Mouse (Mus musculus) frontal cortex, postnatal 14 days (tissue): ENCODE measurements around the gene Srrm2.

Experiments used
- DNase-seq, 2 experiments: peaks; one replicate each; pipeline ENCODE4 v3.0.0; 2022; ENCODE audit warnings: low spot score in 2 of 2

Gene Srrm2

DNA sequence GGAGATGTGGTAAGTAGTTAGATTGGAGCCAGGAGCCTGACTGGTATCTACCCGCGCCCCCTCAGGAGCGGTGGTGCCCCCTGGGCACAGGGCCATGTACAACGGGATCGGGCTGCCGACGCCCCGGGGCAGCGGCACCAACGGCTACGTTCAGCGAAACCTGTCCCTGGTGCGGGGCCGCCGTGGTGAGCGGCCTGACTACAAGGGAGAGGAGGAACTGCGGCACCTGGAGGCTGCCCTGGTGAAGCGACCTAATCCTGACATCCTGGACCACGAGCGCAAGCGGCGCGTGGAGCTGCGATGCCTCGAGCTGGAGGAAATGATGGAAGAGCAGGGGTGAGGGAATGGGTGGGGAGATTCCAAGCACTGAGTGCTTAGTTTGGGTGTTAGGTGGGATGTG is 16.5 kb downstream of the Srrm2 start:
- no peak for DNase-seq

DNA sequence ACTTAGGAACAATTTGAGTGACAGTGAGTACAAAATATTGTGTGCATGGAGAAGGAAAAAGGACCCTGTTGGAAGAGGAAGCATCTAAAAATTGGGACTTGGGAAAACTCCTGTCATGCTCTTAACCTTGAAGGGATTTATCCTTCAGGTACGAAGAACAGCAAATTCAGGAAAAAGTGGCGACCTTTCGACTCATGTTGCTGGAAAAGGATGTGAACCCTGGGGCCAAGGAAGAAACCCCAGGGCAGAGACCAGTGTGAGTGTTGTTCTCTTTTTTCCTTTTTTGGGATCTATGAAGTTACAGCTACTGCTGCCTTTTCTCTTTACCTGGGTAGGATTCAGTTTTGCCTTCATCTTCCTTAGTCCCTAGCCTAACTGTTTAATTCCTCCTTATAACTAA is 17.6 kb downstream of the Srrm2 start:
- no peak for DNase-seq

DNA sequence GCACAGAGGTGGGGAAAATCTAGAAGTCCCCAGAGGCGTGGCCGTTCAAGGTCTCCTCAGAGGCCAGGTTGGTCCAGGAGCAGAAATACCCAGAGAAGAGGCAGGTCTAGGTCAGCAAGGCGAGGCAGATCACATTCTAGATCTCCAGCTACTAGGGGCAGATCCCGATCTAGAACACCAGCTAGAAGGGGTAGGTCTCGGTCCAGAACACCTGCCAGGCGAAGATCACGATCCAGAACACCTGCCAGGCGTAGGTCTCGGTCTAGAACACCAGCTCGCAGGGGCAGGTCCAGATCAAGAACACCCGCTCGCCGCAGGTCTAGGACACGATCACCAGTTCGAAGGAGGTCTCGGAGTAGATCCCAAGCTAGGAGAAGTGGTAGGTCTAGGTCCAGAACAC is 25.3 kb downstream of the Srrm2 start:
- DNase-seq = no peak

DNA sequence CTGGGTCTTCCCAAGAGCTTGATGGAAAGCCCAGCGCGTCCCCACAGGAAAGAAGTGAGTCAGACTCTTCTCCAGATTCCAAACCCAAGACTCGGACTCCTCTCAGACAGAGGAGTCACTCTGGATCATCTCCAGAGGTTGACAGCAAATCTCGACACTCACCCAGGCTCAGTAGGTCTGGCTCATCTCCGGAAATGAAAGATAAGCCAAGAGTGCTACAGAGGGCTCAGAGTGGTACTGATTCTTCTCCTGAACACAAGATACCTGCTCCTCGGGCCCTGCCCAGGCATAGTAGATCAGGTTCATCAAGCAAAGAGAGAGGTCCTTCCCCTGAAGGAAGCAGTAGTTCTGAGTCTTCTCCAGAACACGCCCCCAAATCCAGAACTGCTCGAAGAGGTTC is 28.2 kb downstream of the Srrm2 start:
- DNase-seq = no peak

DNA sequence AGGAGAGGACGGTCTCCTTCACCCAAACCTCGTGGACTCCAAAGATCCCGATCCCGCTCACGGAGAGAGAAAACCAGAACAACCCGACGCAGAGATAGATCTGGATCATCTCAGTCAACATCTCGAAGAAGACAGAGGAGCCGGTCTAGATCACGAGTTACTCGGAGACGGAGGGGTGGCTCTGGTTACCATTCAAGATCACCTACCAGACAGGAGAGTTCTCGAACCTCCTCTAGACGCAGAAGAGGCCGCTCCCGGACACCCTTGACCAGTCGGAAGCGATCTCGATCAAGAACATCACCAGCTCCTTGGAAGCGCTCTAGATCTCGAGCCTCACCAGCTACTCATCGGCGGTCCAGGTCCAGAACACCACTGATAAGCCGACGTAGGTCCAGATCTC is 28.9 kb downstream of the Srrm2 start:
- DNase-seq = peak in 1 of 2 experiments; percentile 10

DNA sequence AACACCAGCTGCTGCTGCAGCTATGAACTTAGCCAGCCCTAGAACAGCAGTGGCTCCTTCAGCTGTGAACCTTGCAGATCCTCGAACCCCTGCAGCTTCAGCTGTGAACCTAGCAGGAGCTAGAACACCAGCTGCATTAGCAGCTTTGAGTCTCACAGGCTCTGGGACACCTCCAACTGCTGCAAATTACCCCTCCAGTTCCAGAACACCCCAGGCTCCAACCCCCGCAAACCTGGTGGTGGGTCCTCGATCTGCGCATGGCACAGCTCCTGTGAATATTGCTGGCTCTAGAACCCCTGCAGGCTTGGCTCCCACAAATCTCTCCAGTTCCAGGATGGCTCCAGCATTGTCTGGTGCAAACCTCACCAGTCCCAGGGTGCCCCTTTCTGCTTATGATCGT is 30.4 kb downstream of the Srrm2 start:
- DNase-seq = no peak

DNA sequence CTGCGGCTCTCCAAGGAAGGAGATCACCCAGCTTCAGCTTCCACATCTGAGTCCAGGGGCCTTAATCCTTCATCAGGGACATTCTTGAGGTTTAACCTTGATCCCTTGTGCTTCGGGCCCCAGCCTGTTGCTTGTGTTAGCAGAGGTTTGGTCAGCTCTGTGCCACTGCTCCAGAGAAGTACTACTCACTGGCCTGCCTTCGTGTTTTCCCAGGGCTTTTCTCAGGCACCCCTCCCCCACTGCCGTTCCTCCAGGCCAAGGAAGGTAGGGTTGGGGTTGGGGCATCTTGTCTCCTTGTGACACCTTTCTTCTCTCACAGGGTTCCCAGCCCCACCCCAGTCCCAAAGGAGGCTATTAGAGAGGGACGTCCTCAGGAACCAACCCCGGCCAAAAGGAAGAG is 31.8 kb downstream of the Srrm2 start:
- DNase-seq = no peak

DNA sequence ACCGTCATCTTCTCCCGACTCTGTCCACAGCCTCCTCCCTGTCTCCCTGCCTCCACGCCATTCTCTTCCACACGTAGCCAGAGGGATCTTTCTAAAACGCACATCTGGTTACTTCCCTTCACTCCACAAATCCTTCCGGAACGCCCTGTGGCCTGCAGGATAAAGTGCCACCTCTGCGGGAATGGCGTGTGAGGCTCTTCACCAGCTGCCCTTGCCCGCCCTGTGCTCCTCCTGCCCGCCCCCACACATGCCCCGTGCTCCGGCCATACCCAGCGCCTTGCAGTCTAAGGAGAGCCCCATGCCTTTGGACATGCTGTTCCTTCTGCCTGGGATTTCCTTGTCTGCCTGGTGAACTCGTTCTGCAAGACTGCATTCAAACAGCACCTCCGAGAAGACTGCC is 32.7 kb downstream of the Srrm2 start:
- DNase-seq = no peak

DNA sequence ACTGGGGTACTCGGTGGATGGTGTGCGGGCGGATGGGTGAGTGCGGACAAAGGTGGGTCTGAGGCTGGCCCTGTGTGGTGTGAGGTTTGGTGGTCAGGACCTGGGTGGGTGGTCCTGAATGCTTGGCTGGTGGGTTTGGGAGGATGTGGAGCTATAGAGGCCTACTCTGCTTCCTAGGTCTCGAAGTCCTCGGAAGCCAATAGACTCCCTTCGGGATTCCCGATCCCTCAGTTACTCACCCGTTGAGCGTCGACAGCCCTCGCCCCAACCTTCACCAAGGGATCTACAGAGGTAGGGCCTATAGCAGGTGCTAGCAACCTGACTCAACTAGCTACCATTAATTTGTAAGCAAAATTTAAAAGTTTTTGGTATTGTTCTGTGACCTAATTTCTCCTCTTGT is 33.3 kb downstream of the Srrm2 start:
- no peak for DNase-seq

DNA sequence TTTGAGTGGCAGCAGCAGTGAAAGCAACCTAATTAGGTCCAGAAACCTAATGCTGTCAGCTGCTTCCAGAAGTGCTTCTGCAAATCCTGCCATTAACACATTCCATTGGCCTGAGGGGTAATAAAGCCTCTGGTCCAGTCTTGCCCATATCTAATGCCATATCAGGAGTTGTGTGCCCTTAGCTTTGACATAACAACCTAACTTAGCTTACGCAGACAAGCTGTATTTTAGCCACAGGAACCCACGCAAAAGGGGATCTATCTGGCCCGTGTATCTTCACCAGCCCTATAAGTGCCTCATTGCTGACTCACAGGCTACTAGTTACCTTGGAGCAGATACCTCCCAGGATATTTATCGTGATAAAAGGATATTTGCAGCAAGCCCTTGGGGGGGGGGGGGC is 35.3 kb downstream of the Srrm2 start:
- DNase-seq = no peak

DNA sequence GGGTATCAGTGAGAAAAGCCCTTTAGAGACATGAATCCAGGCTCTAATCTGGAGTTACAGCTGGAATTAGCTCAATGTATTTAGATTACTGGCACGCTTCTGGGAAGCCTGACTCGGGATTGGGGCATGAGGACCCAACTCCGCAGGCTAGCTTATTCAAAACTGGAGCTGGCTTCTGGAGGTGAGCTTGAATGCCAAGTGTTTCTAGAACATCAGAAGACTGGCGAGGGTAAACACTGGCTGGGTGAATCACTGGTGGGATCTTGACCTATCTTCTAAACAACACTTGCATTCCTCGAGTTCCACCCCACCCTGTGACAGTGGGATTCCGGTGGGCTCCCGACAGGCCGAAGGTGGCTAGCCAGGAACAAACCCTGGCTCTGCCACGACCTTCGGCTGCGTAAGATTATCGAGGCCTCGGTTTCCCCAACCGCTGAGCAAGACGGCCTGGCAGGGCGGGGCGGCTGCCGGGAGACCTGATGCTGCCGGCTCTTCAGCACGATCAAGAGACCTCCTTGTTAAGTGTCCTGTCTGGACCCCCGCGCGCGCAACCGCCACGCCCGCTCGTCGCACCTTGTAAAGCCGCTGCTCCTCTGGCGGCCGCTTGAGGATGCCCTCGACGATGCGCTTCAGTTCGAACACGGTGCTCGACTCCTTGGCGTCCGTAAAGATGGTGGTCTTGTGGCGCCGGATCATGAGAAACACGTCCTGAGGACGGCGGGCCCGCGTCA is 38.1 kb downstream of the Srrm2 start:
- DNase-seq = peak; percentile 53 to 68

DNA sequence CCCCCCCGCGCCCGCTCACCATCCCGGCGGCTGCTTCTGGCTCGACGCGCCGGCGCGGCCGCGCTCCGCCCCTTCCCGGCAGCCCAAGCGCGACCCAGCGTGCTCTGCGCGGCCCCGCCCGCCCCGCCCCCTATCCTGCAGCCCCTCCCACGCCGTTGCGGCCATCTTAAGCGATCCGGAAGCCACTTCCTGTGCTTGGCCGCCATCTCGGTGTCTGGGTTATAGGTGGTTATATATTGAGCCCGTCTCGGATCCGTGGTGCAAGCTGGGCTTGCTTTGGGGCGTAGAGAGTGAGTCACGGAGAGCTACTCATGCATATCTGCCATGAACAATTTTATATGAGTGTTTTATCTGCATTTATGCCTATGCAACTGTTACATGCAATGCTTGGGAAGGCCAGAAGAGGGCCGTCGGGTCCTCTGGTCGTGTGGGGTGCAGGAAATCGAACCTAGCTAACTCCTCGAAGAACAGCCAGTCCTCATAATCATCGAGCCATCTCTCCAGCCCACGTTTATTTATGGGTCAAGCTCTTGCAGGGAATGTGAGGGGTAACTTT is 38.8 kb downstream of the Srrm2 start, which contains the start of gene Elob:
TSS of gene Elob (minus strand) at position 73 of the 556 bp plus-strand sequence.
- DNase-seq = peak; percentile 66 to 81

DNA sequence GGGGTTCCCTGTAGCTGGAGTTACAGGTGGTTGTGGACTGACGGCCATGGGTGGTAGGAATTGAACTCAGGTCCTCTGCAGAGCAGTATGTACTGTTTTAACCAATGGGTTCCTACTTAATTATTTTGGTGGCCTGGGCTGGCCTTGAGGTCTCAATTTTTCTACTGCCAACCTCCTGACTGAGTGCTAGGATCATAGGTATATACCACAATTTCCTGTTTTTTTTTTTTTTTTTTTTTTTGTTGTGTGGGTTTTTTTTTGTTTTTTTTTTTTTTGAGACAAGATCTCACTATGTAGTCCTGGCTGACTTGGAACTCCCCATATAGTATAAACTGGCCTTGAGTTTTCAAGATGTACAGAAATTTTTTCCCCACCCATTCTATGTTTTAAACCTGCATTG is 40.9 kb downstream of the Srrm2 start:
- no peak for DNase-seq

DNA sequence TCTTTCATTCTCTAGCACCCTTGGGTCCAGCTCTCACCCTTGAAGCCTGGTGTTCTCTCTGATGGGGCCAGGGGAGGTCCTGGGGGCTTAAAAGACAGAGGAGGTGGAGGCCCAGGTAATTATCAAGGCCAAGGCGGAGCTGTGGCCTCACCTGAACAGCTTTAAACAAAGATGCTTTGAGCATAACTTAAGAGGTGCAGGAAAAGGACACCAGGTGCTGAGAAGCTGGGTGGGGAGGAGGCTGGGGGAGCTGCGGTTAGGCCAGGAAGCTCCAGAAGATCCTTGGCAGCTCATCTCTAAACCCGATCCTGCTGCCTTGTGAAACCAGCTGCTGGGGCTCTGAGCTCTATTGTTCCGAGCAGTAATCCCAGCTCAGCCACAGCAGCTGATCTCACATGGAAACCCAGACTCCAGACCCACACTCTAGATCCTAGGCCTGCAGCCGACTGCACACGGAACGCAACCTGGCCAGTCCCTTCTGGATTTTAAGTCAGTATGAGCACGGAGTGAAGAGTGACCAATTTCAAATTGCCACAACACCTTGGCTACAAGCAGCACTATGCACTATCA is 45.8 kb downstream of the Srrm2 start, which contains the start of gene Prss33:
TSS of gene Prss33 (minus strand) at position 51 of the 570 bp plus-strand sequence.
- DNase-seq = no peak

DNA sequence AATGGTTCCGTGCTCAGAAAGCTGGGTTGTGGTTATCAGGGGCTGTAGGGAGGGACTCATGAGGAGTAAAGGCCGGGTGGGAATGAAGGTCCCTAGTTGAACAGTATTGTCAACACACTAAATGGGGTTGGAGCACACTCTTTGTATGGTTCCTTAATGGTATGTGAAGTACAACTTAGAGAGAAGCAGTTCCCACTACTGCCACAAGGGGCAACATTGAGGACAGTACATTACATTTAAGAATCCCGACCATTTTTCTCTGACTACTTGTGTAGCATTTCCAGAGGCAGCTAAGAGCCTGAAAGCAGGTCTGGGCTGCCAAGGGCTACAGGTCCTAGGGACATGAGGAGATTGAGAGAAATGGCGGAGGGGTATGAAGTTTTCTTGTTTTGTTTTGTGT is 50.8 kb downstream of the Srrm2 start:
- peak in 1 of 2 experiments; percentile 61 for DNase-seq

DNA sequence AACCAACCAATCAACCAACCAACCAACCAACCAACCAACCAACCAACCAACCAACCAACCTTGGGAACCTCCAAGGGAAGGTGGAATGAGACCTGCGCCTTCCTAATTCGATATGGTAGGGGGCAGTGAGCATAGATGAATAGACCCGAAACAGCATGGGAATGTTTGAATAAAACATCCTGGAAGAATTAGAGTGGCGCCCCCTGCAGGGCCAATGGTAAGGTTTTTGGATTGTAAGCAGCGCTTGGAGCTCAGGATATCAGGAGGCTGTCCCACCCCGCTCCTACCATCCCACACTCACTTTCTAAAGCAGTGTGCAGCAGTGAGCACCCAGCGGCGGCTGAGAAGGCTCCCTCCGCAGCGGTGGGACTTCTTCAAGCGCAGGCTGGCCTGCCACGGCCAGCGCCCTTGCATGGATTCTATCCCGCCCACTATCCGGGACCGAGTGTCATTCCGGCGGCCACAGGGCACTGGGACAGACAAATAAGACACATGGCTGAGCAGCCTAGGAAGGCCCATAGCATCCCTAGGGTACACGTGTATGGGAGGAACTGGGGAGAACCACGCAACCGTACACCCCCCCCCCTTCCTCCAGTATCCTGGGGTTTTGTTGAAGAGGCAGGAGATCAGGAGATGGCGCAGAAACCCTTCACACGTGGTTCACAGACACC is 52.9 kb downstream of the Srrm2 start:
- DNase-seq = no peak

DNA sequence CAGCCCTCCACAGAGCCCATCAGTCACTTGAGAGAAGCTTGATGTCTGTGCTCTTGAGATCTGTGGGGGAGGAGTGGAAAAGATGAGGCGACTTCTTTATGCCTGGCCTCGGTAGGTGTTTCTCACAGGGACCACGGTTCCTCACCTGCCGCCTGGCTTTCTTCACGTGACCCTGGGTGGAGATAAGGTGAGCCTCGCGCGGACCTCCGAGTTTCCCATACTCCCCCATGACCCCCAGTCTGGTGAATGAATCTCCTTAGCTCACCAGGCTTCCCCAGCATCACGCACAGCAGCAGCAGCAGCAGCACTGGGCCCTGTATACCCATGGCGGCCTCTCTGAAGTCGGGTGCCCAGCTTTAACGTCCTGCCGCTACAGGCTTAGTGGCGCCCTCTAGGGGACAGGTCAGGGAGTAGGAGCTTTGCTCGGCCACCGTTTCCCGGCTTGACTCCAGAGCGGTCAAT is 53.5 kb downstream of the Srrm2 start, which contains the start of the genes Prss32 and Prss41:
TSS of gene Prss32 (plus strand) at position 44 of the 462 bp plus-strand sequence.
TSS of gene Prss41 (minus strand) at position 361 of the 462 bp plus-strand sequence.
- DNase-seq = no peak

DNA sequence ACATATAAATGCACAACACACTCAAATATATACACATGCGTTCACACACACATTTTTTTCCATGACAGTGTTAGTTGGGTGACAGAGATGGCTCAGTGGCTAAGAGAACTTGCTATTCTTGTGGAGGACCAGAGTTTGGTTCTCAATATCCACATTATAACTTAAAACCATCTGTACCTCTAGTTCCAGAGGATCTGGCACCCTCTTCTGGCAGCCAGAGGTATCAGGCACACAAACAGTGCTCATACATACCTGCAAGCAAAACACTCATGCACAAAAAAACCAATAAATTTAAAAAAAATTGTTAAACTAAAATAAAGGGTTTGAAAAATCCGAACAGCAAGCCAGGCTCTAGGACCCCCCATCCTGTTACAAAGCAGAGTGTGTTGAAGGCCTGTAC is 59.7 kb downstream of the Srrm2 start:
- DNase-seq = no peak

DNA sequence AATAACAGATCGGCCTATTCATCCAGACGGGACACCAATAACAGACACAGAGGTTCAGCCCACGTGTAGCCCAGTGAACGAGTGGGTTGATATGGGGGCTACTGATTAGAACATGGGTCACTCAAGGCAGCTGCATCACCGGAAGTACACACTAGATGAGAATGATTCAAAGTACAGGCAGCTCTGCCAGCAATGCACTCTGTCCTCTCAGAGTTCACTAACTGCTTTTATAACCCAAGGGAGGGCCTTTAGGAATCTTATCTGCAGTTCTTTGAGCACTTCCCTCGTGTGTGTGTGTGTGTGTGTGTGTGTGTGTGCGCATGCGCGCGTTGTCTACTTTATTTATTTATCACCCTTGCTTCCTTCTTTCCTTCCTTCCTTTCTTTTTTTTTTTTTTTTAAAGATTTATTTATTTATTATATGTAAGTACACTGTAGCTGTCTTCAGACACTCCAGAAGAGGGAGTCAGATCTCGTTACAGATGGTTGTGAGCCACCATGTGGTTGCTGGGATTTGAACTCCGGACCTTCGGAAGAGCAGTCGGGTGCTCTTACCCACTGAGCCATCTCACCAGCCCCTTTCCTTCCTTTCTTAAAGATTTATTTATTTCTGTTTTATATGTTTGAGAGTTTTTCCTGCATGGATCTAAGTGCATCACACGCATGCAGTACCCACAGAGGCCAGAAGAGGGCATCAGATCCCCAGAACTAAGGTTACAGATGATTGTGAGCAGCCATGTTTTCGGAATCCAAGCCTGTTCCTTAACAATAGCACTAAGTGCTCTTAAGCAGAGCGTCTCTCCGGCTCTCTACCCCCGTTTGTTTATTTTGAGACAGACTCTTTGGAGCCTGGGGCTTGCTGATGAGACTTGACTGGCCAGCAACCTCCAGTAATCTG is 60.8 kb downstream of the Srrm2 start:
- DNase-seq = peak in 1 of 2 experiments; percentile 48

DNA sequence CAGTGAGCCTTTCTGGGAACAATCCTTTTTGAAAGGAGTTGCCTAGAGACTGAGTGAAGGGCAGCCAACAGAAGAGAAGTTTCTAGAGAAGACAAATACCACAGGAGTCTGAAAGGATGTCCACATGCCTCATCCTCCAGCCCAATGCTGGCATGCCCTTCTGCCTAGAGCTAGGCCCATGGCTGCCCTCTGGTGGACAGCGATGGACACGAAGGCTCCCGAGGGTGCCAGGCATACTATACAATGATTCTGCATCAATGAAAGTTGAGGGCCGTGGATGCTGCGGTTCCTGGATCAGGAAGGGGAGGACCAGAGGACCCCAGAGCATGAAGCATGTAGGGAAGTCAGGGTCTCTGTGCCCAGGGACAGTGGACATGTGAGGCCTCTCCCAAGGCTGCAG is 63.0 kb downstream of the Srrm2 start:
- DNase-seq = no peak

DNA sequence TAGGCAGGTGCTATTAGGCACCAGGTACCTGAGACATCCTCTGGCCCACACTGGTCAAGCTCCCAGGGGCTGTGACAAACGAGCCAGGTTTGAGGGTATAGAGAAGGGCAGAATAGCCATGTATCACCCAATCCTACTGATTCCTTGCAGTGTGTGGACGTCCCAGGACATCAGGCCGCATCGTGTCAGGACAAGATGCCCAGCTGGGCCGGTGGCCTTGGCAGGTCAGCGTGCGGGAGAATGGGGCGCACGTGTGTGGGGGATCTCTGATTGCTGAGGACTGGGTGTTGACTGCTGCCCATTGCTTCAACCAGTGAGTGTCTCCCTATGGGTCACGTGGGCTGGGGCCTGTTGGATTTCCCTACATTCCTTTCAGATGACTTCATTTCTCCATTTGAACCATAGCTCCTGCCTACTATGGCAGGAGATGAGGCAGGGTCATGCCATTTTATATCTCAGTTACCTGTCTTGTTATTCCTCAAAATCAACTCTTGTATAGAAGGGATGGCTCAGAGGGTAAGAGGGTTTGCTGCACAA is 64.0 kb downstream of the Srrm2 start:
- no peak for DNase-seq
